Mouse (Mus musculus) spleen, embryonic (tissue): ENCODE measurements around the gene Syngr4.

Experiments used
- CTCF ChIA-PET: fragments of 350-600 bp; sonication (Branson Sonifier 250); formaldehyde crosslinking; loops from one replicate; lab custom pipeline; 2022; lab: Charles Lee

The Syngr4 gene

GRCm38 (mm10) chr7:45870282-45871058 lies 26.0 kb downstream of the Syngr4 start:
- CTCF ChIA-PET, result no interaction called here

- CTCF ChIA-PET, result no interaction called here
These were observed 26.7 kb downstream of the Syngr4 start for GRCm38 (mm10) chr7:45869787-45870186.

GRCm38 (mm10) chr7:45869107-45869670 lies 27.3 kb downstream of the Syngr4 start:
- CTCF ChIA-PET, result interaction anchor here (0.6 to 0.7 kb wide), 3 partner anchors 36 to 145 kb away, joined by 3 to 9 read pairs (median 6); no protein-coding TSS in a partner anchor

GRCm38 (mm10) chr7:45867871-45868270 lies 28.6 kb downstream of the Syngr4 start:
- CTCF ChIA-PET, result interaction anchor here (0.6 to 1.1 kb wide), 2 partner anchors 52 to 128 kb away, joined by 3 read pairs; no protein-coding TSS in a partner anchor

- CTCF ChIA-PET, result no interaction called here
These were observed 30.3 kb downstream of the Syngr4 start for GRCm38 (mm10) chr7:45865925-45866910.

GRCm38 (mm10) chr7:45864435-45864834 lies 32.1 kb downstream of the Syngr4 start:
- CTCF ChIA-PET, result no interaction called here

GRCm38 (mm10) chr7:45862804-45863203 lies 33.7 kb downstream of the Syngr4 start:
- CTCF ChIA-PET, result no interaction called here

- CTCF ChIA-PET, result no interaction called here
These were observed 37.5 kb downstream of the Syngr4 start for GRCm38 (mm10) chr7:45859008-45859407.

- CTCF ChIA-PET, result no interaction called here
These were observed 39.3 kb downstream of the Syngr4 start for GRCm38 (mm10) chr7:45856950-45857901.

GRCm38 (mm10) chr7:45853089-45853488 lies 43.4 kb downstream of the Syngr4 start:
- CTCF ChIA-PET, result interaction anchor here (0.5 kb wide), 1 partner anchor 10 kb away, joined by 6 read pairs; no protein-coding TSS in a partner anchor

- CTCF ChIA-PET, result no interaction called here
These were observed 45.9 kb downstream of the Syngr4 start for GRCm38 (mm10) chr7:45850661-45851060.

- CTCF ChIA-PET, result no interaction called here
These were observed 48.0 kb downstream of the Syngr4 start for GRCm38 (mm10) chr7:45848447-45849027.

GRCm38 (mm10) chr7:45842950-45843744 lies 53.4 kb downstream of the Syngr4 start:
- CTCF ChIA-PET, result interaction anchor here (0.6 kb wide), 1 partner anchor 10 kb away, joined by 6 read pairs; no protein-coding TSS in a partner anchor
